Mouse (Mus musculus) erythroblast, embryonic 14.5 days (primary cell): ENCODE results near the gene Psmd6.

Source experiments
- GATA1 ChIP-seq: IDR thresholded peaks from 2 replicates; pipeline ENCODE4 v1.6.1; 2012; ENCODE audit warnings: low read length, inconsistent platforms, mixed read lengths
- TAL1 ChIP-seq: IDR thresholded peaks from 3 replicates; pipeline ENCODE4 v1.6.1; 2012; ENCODE audit warnings: low read length, inconsistent platforms, mixed read lengths

GRCm38 (mm10) chr14:14110710-14111109, 10.1 kb downstream of the Psmd6 start:
- TF ChIP-seq TAL1 (no peak), GATA1 (no peak)
